Mouse (Mus musculus): Measurements from ENCODE around the gene Npdc1.

DNA sequence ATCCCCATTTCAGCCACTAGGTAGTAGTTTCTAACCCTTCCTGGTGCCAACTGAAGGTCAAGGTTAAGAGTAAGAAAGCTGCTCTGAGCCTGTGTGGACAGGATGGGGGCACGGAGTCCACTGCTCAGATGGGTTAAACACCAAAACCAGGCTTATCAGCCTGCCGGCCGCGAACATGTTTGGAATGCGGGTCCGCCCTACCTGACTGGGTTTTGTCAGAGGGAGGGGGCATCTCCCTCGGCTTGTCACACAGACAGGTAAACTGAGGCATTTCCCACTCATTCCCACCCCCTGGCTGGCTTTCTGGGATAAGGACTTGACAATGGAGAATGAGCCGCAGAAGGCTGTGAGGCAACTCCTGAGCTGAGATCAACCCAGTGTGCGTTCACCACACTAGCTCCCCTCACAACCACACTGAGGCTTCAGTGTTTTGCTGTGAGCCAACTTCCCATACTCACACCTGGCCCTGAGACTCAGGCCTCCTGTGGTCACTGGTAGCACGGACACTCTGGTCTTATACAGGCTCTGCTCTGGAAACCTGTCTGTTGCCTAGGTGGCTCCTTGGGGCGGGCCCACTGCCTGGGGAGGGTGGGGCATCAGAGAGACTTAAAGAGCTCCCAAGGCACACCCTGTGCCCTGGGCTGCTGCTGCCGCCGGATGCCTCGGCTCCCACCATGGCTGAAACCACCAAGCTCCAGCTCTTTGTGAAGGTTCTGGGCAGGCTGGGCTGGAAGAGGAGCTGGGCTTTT is 57.2 kb downstream of the Npdc1 start, which contains the start of gene Clic3:
- TF ChIP-seq CTCF (conservative IDR thresholded peaks at IDR 0.05; ENCODE audit: low read length): no peak
- no peak for TF ChIP-seq POU5F1 (IDR thresholded peaks at IDR 0.05; ENCODE audit: borderline replicate concordance, low read length)

Data from E14TG2a.4 (cell line).